Mouse (Mus musculus) olfactory bulb, adult 2 months (tissue): ENCODE data around the gene Prkcb.

Experiments
- CTCF ChIP-seq: fragments of 200-500 bp; IDR thresholded peaks from 2 replicates; pipeline ENCODE4 v1.5.1; 2012; ENCODE audit warnings: low read depth, mild to moderate bottlenecking, low read length, moderate library complexity; ENCODE audit not compliant: insufficient read depth
- POLR2A ChIP-seq: fragments of 200-500 bp; IDR thresholded peaks from 2 replicates; pipeline ENCODE4 v1.6.1; 2012; ENCODE audit warnings: mild to moderate bottlenecking, low read depth, low read length, moderate library complexity; ENCODE audit not compliant: insufficient read depth

DNA sequence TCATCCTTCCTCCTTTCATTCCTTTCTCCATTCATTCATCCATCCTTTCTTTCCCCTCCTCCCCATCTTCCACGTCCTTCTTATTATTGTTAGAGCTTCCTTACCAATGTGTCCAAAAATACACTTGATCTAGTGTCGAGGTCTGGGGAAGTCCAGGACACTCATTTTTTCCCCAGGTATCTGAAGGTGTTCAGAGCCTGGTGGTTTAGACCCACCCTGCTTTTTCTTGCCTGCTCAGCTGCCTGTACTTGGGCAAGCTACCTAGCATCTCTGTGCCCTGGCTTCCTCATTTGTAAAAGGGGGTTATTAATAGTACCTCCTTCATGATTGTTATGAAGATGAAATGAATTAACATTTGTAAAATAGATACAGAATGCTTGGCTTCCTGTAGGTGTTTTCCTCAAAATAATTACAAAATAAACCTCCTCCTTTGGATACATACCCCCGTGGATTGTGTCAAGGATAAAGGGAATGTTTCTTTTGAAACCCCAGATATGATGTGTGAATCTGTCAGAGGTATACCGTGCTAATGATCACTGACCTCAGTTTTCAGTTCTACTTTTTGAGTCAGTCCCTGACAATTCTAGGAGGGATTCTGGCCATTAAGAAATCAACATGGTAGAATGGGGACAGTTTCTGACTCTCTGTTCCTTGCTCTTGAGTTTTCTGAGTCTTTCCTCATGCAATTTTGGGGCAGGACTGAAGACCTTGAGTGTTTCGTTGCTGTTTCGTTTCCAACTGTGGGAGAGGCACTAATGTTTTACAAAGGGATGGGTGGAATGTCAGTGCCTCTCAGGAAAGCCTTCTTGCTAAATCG, 106.8 kb downstream of the Prkcb start:
- TF ChIP-seq POLR2A (no peak), CTCF (no peak)
